ENCODE assay signal across 7 mouse cellular contexts in genomic region chr16:33686056-33686455, GRCm38 (mm10). TPM values are rescaled to one million over a fixed set of nuclear protein-coding genes. Genes with fewer than 3 reads are reported as not detected.
DNase-seq lines count a peak whose midpoint lies in the region; ATAC-seq and TF ChIP-seq lines count a peak whose summit lies in the region.

No protein-coding gene starts in this region.

- H3K4me1 ChIP-seq in lung, embryonic 14.5 days (ENCODE audit: insufficient read depth) = peaks cover 11% of the 10 kb centered on the region; the same call in 1 of the 2 replicates
- peaks cover 60% of the 10 kb centered on the region for H3K4me1 ChIP-seq in forebrain, embryonic 13.5 days
- peaks cover 47% of the 10 kb centered on the region for H3K4me1 ChIP-seq in limb, embryonic 12.5 days (replicated peaks)

- peak overlapping the region; percentile 76 for H3K4me2 ChIP-seq in lung, embryonic 14.5 days
- H3K4me2 ChIP-seq in forebrain, embryonic 13.5 days = peak overlapping the region; percentile 82
- H3K4me2 ChIP-seq in limb, embryonic 12.5 days = peak overlapping the region; percentile 89

- H3K9me3 ChIP-seq in lung, embryonic 14.5 days (ENCODE audit: low read depth, low read length) = no peaks in the 10 kb centered on the region
- no peaks in the 10 kb centered on the region for H3K9me3 ChIP-seq in forebrain, embryonic 13.5 days (replicated peaks)
- no peaks in the 10 kb centered on the region for H3K9me3 ChIP-seq in limb, embryonic 12.5 days

- no peak overlapping the region for H3K27ac ChIP-seq in lung, embryonic 14.5 days (ENCODE audit: low read depth)
- peak overlapping the region; percentile 78 for H3K27ac ChIP-seq in forebrain, embryonic 13.5 days
- H3K27ac ChIP-seq in limb, embryonic 12.5 days = no peak overlapping the region

- ATAC-seq in lung, embryonic 14.5 days (ENCODE audit: insufficient read depth) = no peak
- ATAC-seq in forebrain, embryonic 13.5 days = no peak
- ATAC-seq in limb, embryonic 12.5 days (ENCODE audit: insufficient number of reproducible peaks, insufficient read depth, low FRiP score, low TSS enrichment, low read depth) = no peak
- ATAC-seq in megakaryocyte-erythroid progenitor cell, adult 5-6 weeks (replicated peaks; ENCODE audit: low FRiP score, low TSS enrichment, poor library complexity, severe bottlenecking) = no peak

- DNase-seq in lung, embryonic 14.5 days = no peak
- DNase-seq in lung, adult 18-20 months = no peak
- DNase-seq in splenic B cell, adult 2 months (ENCODE audit: low read depth, low spot score) = peak; percentile 18
- DNase-seq in cerebellum, postnatal 36 days = no peak

- no peaks in the 10 kb centered on the region for H3K27me3 ChIP-seq in lung, embryonic 14.5 days (ENCODE audit: insufficient read depth, low read length)
- no peaks in the 10 kb centered on the region for H3K27me3 ChIP-seq in forebrain, embryonic 13.5 days
- H3K27me3 ChIP-seq in limb, embryonic 12.5 days = no peaks in the 10 kb centered on the region; the same call in 1 of the 2 replicates
- no peaks in the 10 kb centered on the region for H3K27me3 ChIP-seq in splenic B cell, adult 2 months (ENCODE audit: control insufficient read depth, insufficient read depth, low read length, poor library complexity, severe bottlenecking)

- no peak for TF ChIP-seq CTCF in lung, embryonic 14.5 days (IDR thresholded peaks at IDR 0.05; ENCODE audit: low read depth)

- WGBS in lung, embryonic 14.5 days = 64% methylated on average over 1 of the region's 1 CpGs
- WGBS in forebrain, embryonic 13.5 days = 64% methylated on average over 1 of the region's 1 CpGs
- WGBS in limb, embryonic 12.5 days = 75% methylated on average over 1 of the region's 1 CpGs

- H3K36me3 ChIP-seq in lung, embryonic 14.5 days (ENCODE audit: insufficient read depth) = no peaks in the 10 kb centered on the region
- H3K36me3 ChIP-seq in forebrain, embryonic 13.5 days (ENCODE audit: poor library complexity, severe bottlenecking) = peaks cover 4% of the 10 kb centered on the region; the same call in 1 of the 2 replicates
- H3K36me3 ChIP-seq in limb, embryonic 12.5 days = no peaks in the 10 kb centered on the region
- no peaks in the 10 kb centered on the region; the same call in 1 of the 2 replicates for H3K36me3 ChIP-seq in splenic B cell, adult 2 months (ENCODE audit: control insufficient read depth, insufficient read depth, low read length, poor library complexity, severe bottlenecking)

- H3K4me3 ChIP-seq in lung, embryonic 14.5 days (ENCODE audit: low read depth, low read length) = peak overlapping the region; percentile 83
- H3K4me3 ChIP-seq in forebrain, embryonic 13.5 days = peak overlapping the region; percentile 92
- peak overlapping the region; percentile 2; the same call in 1 of the 2 replicates for H3K4me3 ChIP-seq in limb, embryonic 12.5 days (replicated peaks)

- H3K9ac ChIP-seq in lung, embryonic 14.5 days = peak overlapping the region; percentile 79
- peak overlapping the region; percentile 98 for H3K9ac ChIP-seq in forebrain, embryonic 13.5 days
- H3K9ac ChIP-seq in limb, embryonic 12.5 days (replicated peaks) = no peak overlapping the region

RNA-seq across cellular contexts. Expression of gene Heg1, which starts 1.9 kb away (rescaled TPM):
- polyA plus RNA-seq in lung, embryonic 14.5 days (2014; fragmentation: Nextera tagmentation; extraction: Ambion mirVana) = 24.4 and 25.4 TPM in 2 replicates
- polyA plus RNA-seq in forebrain, embryonic 13.5 days (2015; fragmentation: Nextera tagmentation; extraction: Ambion mirVana) = 21.3 and 22.3 TPM in 2 replicates
- polyA plus RNA-seq in limb, embryonic 12.5 days (2016; fragmentation: Nextera tagmentation; extraction: Ambion mirVana) = 13.3 and 14.4 TPM in 2 replicates
- total RNA-seq in megakaryocyte-erythroid progenitor cell, adult 5-6 weeks (2014; fragmentation: Nextera tagmentation) = 54.2 and 70.0 TPM in 2 replicates
- total RNA-seq in megakaryocyte-erythroid progenitor cell, adult 5-6 weeks (2017) = 88.3 and 91.5 TPM in 2 replicates

Comparison
In these comparisons a context has a peak if more than half of its experiments do, and no peak if none do; other contexts are left out.
1. H3K4me3 ChIP-seq: peak in every context shown above with its lines; median percentile 92 in forebrain, embryonic 13.5 days; 83 in lung, embryonic 14.5 days; 2 in limb, embryonic 12.5 days.